Mouse (Mus musculus) spleen, adult 2 months (tissue): ENCODE results near the gene Il10rb.

Experiments used
- CTCF ChIP-seq: fragments of 200-500 bp; IDR thresholded peaks from 2 replicates; pipeline ENCODE4 v1.5.1; 2011; ENCODE audit warnings: mild to moderate bottlenecking, inconsistent platforms; ENCODE audit not compliant: insufficient read depth, insufficient read length, insufficient replicate concordance; ENCODE audit errors: extremely low read depth
- POLR2A ChIP-seq: fragments of 200-500 bp; IDR thresholded peaks from 2 replicates; pipeline ENCODE4 v1.6.1; 2011; ENCODE audit warnings: low read depth, low read length, inconsistent platforms

- no peak for TF ChIP-seq CTCF
- no peak for TF ChIP-seq POLR2A
Observed at GRCm38 (mm10) chr16:91446778-91447511, 41.0 kb downstream of the Il10rb start.
